Mouse (Mus musculus) spleen, adult 2 months (tissue): ENCODE data around the gene Slc5a4a.

Experiments used
- CTCF ChIP-seq: fragments of 200-500 bp; IDR thresholded peaks from 2 replicates; pipeline ENCODE4 v1.5.1; 2011; ENCODE audit warnings: mild to moderate bottlenecking, inconsistent platforms; ENCODE audit not compliant: insufficient read depth, insufficient read length, insufficient replicate concordance; ENCODE audit errors: extremely low read depth
- POLR2A ChIP-seq: fragments of 200-500 bp; IDR thresholded peaks from 2 replicates; pipeline ENCODE4 v1.6.1; 2011; ENCODE audit warnings: low read depth, low read length, inconsistent platforms

DNA sequence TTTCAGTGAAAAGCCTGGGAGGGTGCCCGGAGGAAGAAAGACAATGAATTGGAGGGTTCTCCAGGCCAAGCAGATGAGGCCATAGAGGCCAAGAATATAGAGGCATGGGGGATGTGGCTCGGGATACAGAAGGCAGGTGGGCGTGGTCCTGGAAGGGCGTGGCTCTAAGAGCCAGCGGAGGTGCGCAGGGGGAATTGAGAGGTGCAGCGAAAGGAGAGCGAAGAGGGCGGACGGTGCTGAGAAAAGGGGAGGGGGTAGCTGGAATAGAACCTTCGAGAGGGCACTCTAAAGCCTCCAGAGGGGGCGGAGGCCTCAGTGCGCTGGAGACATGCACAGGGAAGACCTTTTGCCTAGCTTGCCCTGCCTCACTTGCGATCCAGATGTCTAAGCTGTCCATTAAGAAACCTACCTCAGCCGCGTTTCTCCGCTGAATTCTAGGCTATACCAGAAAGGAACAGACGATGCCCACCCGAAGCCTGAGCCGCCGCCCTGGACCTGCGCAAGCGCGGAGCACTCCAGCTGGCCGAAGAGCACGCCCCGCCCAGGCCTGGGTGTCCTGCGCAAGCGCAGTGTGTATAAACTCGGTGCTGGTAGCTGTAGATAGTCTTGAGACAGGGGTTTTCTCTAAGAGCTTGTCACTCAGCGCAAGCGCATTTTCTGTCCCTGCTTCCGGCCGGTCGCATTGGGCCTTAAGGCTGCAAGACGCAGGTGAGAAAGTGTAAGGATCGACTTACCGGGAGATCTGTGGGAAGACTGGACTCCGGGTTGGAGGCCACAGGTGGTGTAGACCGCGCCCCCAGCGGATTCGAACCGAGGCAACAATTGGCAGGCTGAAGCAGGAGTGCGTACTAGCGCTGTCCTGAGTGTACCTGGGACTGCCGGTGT lies 90.3 kb downstream of the Slc5a4a start, which contains the start of gene Prmt2:
- TF ChIP-seq CTCF (no peak), POLR2A (peak; percentile 29)
